Mouse (Mus musculus) C2C12 (cell line): ENCODE measurements around the gene Bmpr1a. TPM values are rescaled to one million over a fixed set of nuclear protein-coding genes. Genes with fewer than 3 reads are reported as not detected.

Experiments
- H3K27me3 ChIP-seq: one replicate; pipeline ENCODE4 v1.6.1; 2011; ENCODE audit not compliant: control insufficient read depth, insufficient read depth, insufficient read length
- H3K36me3 ChIP-seq: one replicate; pipeline ENCODE4 v1.6.1; 2011; ENCODE audit not compliant: control insufficient read depth, insufficient read depth
- H3K4me3 ChIP-seq: one replicate; pipeline ENCODE4 v1.5.1; 2011; ENCODE audit warnings: mild to moderate bottlenecking, control low read depth; ENCODE audit not compliant: poor library complexity, insufficient read depth, severe bottlenecking
- H3K79me2 ChIP-seq: one replicate; pipeline ENCODE4 v1.6.1; 2011; ENCODE audit not compliant: control insufficient read depth, insufficient read depth
- H3K79me3 ChIP-seq: one replicate; pipeline ENCODE4 v1.6.1; 2011; ENCODE audit warnings: low read depth, control low read depth
- H3ac ChIP-seq: one replicate; pipeline ENCODE3; 2011; ENCODE audit warnings: low read depth; ENCODE audit not compliant: control insufficient read depth, insufficient read length
- CEBPB ChIP-seq: IDR thresholded peaks from one replicate; pipeline ENCODE4 v1.6.1; 2011; ENCODE audit warnings: low read depth, mild to moderate bottlenecking, control low read depth, moderate library complexity
- CTCF ChIP-seq: IDR thresholded peaks from one replicate; pipeline ENCODE4 v1.5.1; 2011; ENCODE audit not compliant: control insufficient read depth, insufficient read depth, insufficient read length
- FOSL1 ChIP-seq: IDR thresholded peaks from one replicate; pipeline ENCODE4 v1.8.0; 2011; ENCODE audit warnings: mild to moderate bottlenecking, low read length; ENCODE audit not compliant: poor library complexity, insufficient read depth, severe bottlenecking
- MAX ChIP-seq: IDR thresholded peaks from one replicate; pipeline ENCODE4 v1.6.1; 2011; ENCODE audit warnings: mild to moderate bottlenecking, control low read depth
- MYOD1 ChIP-seq: IDR thresholded peaks from one replicate; pipeline ENCODE4 v1.6.1; 2011; ENCODE audit warnings: low read depth; ENCODE audit not compliant: control insufficient read depth, insufficient read length
- MYOG ChIP-seq: IDR thresholded peaks from one replicate; pipeline ENCODE4 v1.6.1; 2011; ENCODE audit not compliant: control insufficient read depth, insufficient read length; ENCODE audit errors: extremely low read depth
- USF1 ChIP-seq: IDR thresholded peaks from one replicate; pipeline ENCODE4 v1.6.1; 2011; ENCODE audit warnings: low read depth, mild to moderate bottlenecking, control low read depth, moderate library complexity
- polyA plus RNA-seq: library from polyadenylated mRNA; unstranded; fragments of >200 nt; fragmentation: generic; extraction: Trizol; gene quantifications from one replicate; pipeline ENCODE4 v1.2.1, GENCODE M21; 2012; ENCODE audit warnings: missing spikeins

Bmpr1a gene
- polyA plus RNA-seq, 1 experiment: 8.9 TPM

- Histone ChIP-seq H3K27me3 (no peaks in the 10 kb centered on the region), H3K36me3 (no peaks in the 10 kb centered on the region), H3K79me2 (no peaks in the 10 kb centered on the region), H3K4me3 (no peak overlapping the region), H3ac (no peak overlapping the region), H3K79me3 (no peaks in the 10 kb centered on the region)
- TF ChIP-seq CEBPB (no peak), MYOD1 (no peak)
Measured at GRCm38 (mm10) chr14:34511901-34512300, 8.8 kb upstream of the Bmpr1a start.

GRCm38 (mm10) chr14:34508842-34509439 is 5.8 kb upstream of the Bmpr1a start:
- no peaks in the 10 kb centered on the region for H3K79me3 ChIP-seq
- H3K4me3 ChIP-seq: no peak overlapping the region
- no peaks in the 10 kb centered on the region for H3K79me2 ChIP-seq
- H3ac ChIP-seq: no peak overlapping the region
- no peaks in the 10 kb centered on the region for H3K27me3 ChIP-seq
- H3K36me3 ChIP-seq: no peaks in the 10 kb centered on the region
- TF ChIP-seq MYOD1 (no peak), MAX (peak; percentile 56), FOSL1 (no peak), CEBPB (no peak), MYOG (no peak), USF1 (no peak)

GRCm38 (mm10) chr14:34508187-34508840 is 5.2 kb upstream of the Bmpr1a start:
- Histone ChIP-seq H3K36me3 (no peaks in the 10 kb centered on the region), H3K4me3 (no peak overlapping the region), H3ac (no peak overlapping the region), H3K27me3 (no peaks in the 10 kb centered on the region), H3K79me2 (peaks cover under 1% of the 10 kb centered on the region), H3K79me3 (peaks cover under 1% of the 10 kb centered on the region)
- TF ChIP-seq MYOD1 (peak; percentile 63), USF1 (no peak), CEBPB (peak; percentile 51), CTCF (no peak), FOSL1 (no peak), MAX (peak; percentile 63), MYOG (no peak)

- Histone ChIP-seq H3K79me2 (peaks cover 27% of the 10 kb centered on the region), H3K27me3 (no peaks in the 10 kb centered on the region), H3K36me3 (no peaks in the 10 kb centered on the region), H3K4me3 (no peak overlapping the region), H3K79me3 (peaks cover 19% of the 10 kb centered on the region), H3ac (no peak overlapping the region)
- no peak for TF ChIP-seq MYOG
- no peak for TF ChIP-seq CEBPB
- TF ChIP-seq MAX: no peak
- no peak for TF ChIP-seq MYOD1
- TF ChIP-seq FOSL1: no peak
- TF ChIP-seq USF1: no peak
- TF ChIP-seq CTCF: no peak
Measured at GRCm38 (mm10) chr14:34505309-34505708, 2.2 kb upstream of the Bmpr1a start.

GRCm38 (mm10) chr14:34504377-34504776 is 1.2 kb upstream of the Bmpr1a start:
- Histone ChIP-seq H3K27me3 (no peaks in the 10 kb centered on the region), H3K79me2 (peaks cover 36% of the 10 kb centered on the region), H3K36me3 (no peaks in the 10 kb centered on the region), H3K4me3 (no peak overlapping the region), H3ac (no peak overlapping the region), H3K79me3 (peaks cover 28% of the 10 kb centered on the region)
- TF ChIP-seq MYOG (no peak), CEBPB (no peak), MYOD1 (no peak), CTCF (no peak), USF1 (no peak), FOSL1 (no peak), MAX (no peak)

- H3K79me2 ChIP-seq: peaks cover 42% of the 10 kb centered on the region
- H3K27me3 ChIP-seq: no peaks in the 10 kb centered on the region
- H3K4me3 ChIP-seq: peak overlapping the region; percentile 79
- no peaks in the 10 kb centered on the region for H3K36me3 ChIP-seq
- no peak overlapping the region for H3ac ChIP-seq
- TF ChIP-seq MYOG (no peak), MAX (no peak)
- H3K79me3 ChIP-seq: peaks cover 34% of the 10 kb centered on the region
Measured at GRCm38 (mm10) chr14:34503759-34504158, 618 bp upstream of the Bmpr1a start.
